Comparison of ENCODE assay signal across 8 mouse cellular contexts in the genomic region with DNA sequence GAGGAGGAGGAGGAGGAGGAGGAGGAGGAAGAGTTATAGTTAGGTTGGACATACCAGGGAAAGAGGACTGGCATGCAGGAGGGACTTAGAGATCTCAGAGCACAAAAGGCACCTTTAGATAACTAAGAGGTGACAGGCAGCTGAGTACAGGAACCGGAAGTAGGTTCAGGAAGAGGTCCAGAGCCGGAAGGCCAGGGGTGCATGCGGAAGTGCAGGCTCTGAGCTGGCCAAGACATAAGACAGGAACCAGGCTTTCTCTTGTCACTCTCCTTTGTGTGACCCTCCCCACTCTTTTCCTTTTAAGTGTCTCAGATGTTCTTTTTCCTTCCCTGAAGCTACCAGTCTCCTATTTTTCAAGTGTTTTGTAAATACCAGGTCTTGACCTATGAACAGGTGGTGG. TPM values are rescaled to one million over a fixed set of nuclear protein-coding genes. Genes with fewer than 3 reads are reported as not detected.
DNase-seq lines count a peak whose midpoint lies in the region; ATAC-seq lines count a peak whose summit lies in the region.

No protein-coding gene starts in this region.

- no peak overlapping the region; the same call in 1 of the 2 replicates for H3K27ac ChIP-seq in liver, embryonic 12.5 days

- no peaks in the 10 kb centered on the region for H3K36me3 ChIP-seq in liver, embryonic 12.5 days

- no peaks in the 10 kb centered on the region for H3K27me3 ChIP-seq in liver, embryonic 12.5 days (replicated peaks)

- no peak overlapping the region for H3K4me2 ChIP-seq in liver, embryonic 12.5 days

- peaks cover 20% of the 10 kb centered on the region for H3K4me1 ChIP-seq in liver, embryonic 12.5 days

- no peak overlapping the region for H3K4me3 ChIP-seq in liver, embryonic 12.5 days

- peak; percentile 20 to 35; a peak in 1 of 4 replicates for ATAC-seq in hematopoietic stem cell, adult 5-6 weeks (replicated peaks in 1 of 2; ENCODE audit: insufficient read depth in 1 of 2, low FRiP score in 2 of 2, low TSS enrichment in 1 of 2, low read depth in 1 of 2, poor library complexity in 2 of 2, severe bottlenecking in 2 of 2)
- peak; percentile 35; the same call in 1 of the 2 replicates for ATAC-seq in liver, embryonic 12.5 days

- H3K9me3 ChIP-seq in liver, embryonic 12.5 days (replicated peaks) = no peaks in the 10 kb centered on the region

- no peak overlapping the region for H3K9ac ChIP-seq in liver, embryonic 12.5 days

- 31% methylated on average over 3 of the region's 3 CpGs for WGBS in liver, embryonic 12.5 days (ENCODE audit: insufficient replicate concordance)

- peak; percentile 72 for DNase-seq in 416B (ENCODE audit: low read depth)
- peak; percentile 34 for DNase-seq in adrenal gland, adult 8-10 months
- DNase-seq in spleen, postnatal 36 days (ENCODE audit: low spot score in 2 of 2) = peak; percentile 76 to 77
- no peak for DNase-seq in ovary, postnatal 36 days (ENCODE audit: low spot score)
- DNase-seq in left cerebral cortex, adult 18-20 months (ENCODE audit: low spot score in 2 of 2) = no peak
- no peak for DNase-seq in cerebellum, adult 11-12 months

RNA-seq across cellular contexts. Expression of a gene that starts 38.0 kb away (rescaled TPM):
- 10 to 100 TPM; 60.4 to 90.4 (median 69.1) TPM for total RNA-seq in adrenal gland, adult 8-10 months (2022)
- total RNA-seq in hematopoietic stem cell, adult 5-6 weeks (2017) = 38.9 and 43.5 TPM in 2 replicates
- 2.4 and 3.1 TPM in 2 replicates for polyA plus RNA-seq in liver, embryonic 12.5 days (2016; fragmentation: Nextera tagmentation; extraction: Ambion mirVana)
- 10 to 100 TPM; 91.8 to 94.5 TPM for total RNA-seq in left cerebral cortex, adult 18-20 months (2021)

Comparison
In these comparisons a context has a peak if more than half of its experiments do, and no peak if none do; other contexts are left out.
1. DNase-seq: peak in 416B (single experiment), adrenal gland, adult 8-10 months (single experiment) and spleen, postnatal 36 days (2 of 2); none in ovary, postnatal 36 days (single experiment), left cerebral cortex, adult 18-20 months (0 of 2) and cerebellum, adult 11-12 months (single experiment).